Mouse (Mus musculus) megakaryocyte, embryonic 14.5 days (primary cell): ENCODE results near the gene Rpl5.
"Not testable (repeated sequence)": the region's sequence is repeated elsewhere in the genome, so short reads cannot be mapped to it uniquely, and the experiment has no call there.

Experiments
- FLI1 ChIP-seq: IDR thresholded peaks from 2 replicates; pipeline ENCODE4 v1.6.1; 2012; ENCODE audit warnings: low read length, inconsistent platforms, mixed read lengths
- GATA1 ChIP-seq: IDR thresholded peaks from 3 replicates; pipeline ENCODE4 v1.6.1; 2012; ENCODE audit warnings: mixed read lengths, low read length, inconsistent platforms, borderline replicate concordance

DNA sequence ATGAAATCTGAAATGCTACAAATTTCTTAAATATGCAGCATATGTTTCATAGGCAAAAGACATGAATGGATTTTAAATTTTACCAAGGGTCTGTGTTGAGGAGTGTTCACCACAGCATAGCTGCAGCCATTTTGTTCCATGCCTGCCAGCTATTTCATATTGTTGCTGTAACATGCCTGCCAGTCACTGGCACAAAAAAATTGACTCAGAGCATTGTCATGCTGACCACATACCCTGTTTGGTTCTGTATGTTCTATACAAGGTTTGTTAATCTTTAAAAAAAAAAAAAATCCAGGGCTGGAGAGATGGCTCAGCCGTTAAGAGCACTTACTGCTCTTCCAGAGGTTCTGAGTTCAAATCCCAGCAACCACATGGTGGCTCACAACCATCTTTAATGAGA is 38.2 kb downstream of the Rpl5 start:
- not testable (repeated sequence) for TF ChIP-seq GATA1, FLI1
